Mouse (Mus musculus): ENCODE measurements around the gene Rasa2. TPM values are rescaled to one million over a fixed set of nuclear protein-coding genes. Genes with fewer than 3 reads are reported as not detected.

The Rasa2 gene
- total RNA-seq (2023; ENCODE audit: inconsistent age): 50.2 to 59.2 TPM (median 51.2 TPM) in 4 replicates

GRCm38 (mm10) chr9:96631389-96632072, at the start of gene Rasa2:
Gene Rasa2, minus strand, starts transcription at chr9:96631617.

DNA sequence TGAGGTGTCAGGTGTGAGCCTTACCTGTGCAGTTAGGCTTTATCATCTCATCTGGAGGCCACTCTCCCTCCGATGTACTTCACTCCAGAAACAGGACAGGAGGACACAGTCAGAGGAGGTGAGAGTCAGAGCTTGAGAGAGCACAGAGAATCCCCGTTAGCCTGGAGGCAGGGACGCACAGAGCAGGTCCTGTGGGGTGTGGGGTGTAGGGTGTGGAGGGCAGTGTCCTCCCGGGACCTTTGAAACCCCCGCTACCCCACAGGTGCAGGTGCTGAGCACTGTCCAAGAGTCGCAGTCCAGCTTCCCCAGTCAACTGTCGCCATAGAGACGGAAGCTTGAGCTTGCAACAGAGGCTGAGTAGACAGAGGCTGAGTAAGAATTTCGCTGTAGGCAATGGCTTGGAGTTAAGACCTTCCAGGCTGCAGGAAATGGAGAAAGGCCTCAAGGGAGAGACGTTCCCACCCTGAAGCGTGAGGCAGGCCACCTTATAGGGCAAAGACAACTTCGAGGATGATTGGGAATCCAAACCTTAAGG, 106.4 kb downstream of the Rasa2 start, which contains the start of gene Gm28729:
Gene Gm28729 (minus strand): TSS at position 293 of the 535 bp plus-strand sequence.

Other genes with a start within 250 kb of the Rasa2 start
- 24.8 to 43.0 TPM (median 40.0 TPM) in 4 replicates for gene Rnf7, start 152.9 kb downstream of the Rasa2 start, total RNA-seq (2023; ENCODE audit: inconsistent age)
- gene Gm28729, start 106.4 kb downstream of the Rasa2 start, total RNA-seq (2023; ENCODE audit: inconsistent age): not detected in 4 replicates
- gene Zbtb38, start 121.2 kb upstream of the Rasa2 start, total RNA-seq (2023; ENCODE audit: inconsistent age): 21.1 to 28.1 TPM (median 25.7 TPM) in 4 replicates

Data from B cell, adult (primary cell).